12 mouse cellular contexts compared by ENCODE assay signal in the genomic region with DNA sequence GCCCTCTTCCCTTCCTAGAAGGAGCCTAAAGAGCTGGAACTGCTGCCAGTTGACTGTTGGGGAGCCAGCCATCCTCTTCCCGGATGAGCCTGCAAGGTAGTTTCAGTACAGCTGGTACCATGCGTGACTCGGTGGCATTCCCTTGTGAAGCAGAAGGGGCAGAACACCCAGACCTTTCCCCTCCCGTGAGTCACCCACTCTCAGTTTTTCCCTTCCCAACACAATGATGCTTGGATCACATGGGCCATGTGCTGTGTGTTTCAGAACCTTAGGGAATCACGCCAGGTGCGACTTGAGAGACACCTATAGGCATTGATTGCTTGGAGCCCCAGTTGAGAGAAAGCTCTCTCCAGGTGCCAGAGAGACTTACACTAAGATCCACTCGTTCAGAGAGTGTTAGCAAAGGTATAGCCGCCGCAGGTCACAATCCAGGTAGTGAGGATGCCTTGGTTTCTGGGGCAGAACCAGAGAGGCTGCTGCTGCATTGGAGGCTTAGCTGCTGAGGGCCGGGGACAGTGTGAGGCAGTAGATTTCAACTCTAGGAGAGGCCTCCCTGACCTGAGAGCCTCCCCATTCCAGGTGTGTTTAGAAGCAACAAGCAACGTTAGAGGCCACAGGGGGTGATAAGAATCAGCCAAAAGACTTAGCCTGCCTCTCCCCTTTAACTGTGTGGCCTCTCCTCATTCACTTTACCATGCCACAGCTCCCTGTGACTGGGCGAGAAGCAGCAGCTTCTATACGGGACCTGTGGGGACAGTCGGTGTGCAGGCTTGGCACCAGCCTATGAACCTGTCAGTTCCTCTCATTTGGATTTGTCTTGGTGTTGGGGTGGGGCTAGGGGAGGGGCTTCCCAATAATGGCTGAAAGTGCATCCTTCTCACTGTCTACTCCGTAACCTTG. TPM values are rescaled to one million over a fixed set of nuclear protein-coding genes. Genes with fewer than 3 reads are reported as not detected.
DNase-seq lines count a peak whose midpoint lies in the region; ATAC-seq and TF ChIP-seq lines count a peak whose summit lies in the region.
"Had no signal": no experiment of that assay in that cellular context is flagged by ENCODE, and none has a peak within 500 bp of the region (broad histone marks: within the 10 kb centered on the region; RNA-seq: fewer than 3 reads in every experiment).

No protein-coding gene starts in this region.

- no peak for ATAC-seq in heart, embryonic 16.5 days (replicated peaks; ENCODE audit: extremely low read depth, insufficient read depth, low FRiP score)

- no peaks in the 10 kb centered on the region for H3K27me3 ChIP-seq in heart, embryonic 16.5 days (ENCODE audit: control insufficient read depth, insufficient read depth, low read length)
- H3K27me3 ChIP-seq: limb, embryonic 12.5 days had no signal

- H3K79me2 ChIP-seq in macrophage (ENCODE audit: inconsistent target), result peaks cover 18% of the 10 kb centered on the region

- intact Hi-C loops in heart, postnatal 25 days (cut with DNase I), result no loop called here

- no peak for TF ChIP-seq POLR2A in bone marrow, adult 2 months (IDR thresholded peaks at IDR 0.05; ENCODE audit: borderline replicate concordance, control insufficient read depth, low read depth, low read length)

- peaks cover 55% of the 10 kb centered on the region for H3K4me1 ChIP-seq in heart, embryonic 16.5 days (ENCODE audit: control insufficient read depth, insufficient read depth, low read length)
- H3K4me1 ChIP-seq in bone marrow, adult 2 months (ENCODE audit: control insufficient read depth, insufficient read depth, low read length), result peaks cover 29% of the 10 kb centered on the region

- H3K4me3 ChIP-seq in heart, embryonic 16.5 days (ENCODE audit: low read length), result no peak overlapping the region
- H3K4me3 ChIP-seq in bone marrow, adult 2 months (replicated peaks; ENCODE audit: control insufficient read depth, low read depth, low read length), result no peak overlapping the region
- no peak overlapping the region for H3K4me3 ChIP-seq in macrophage (ENCODE audit: inconsistent target)
- H3K4me3 ChIP-seq: limb, embryonic 12.5 days; neural tube, embryonic 12.5 days had no signal

- H3K4me2 ChIP-seq in heart, embryonic 16.5 days (ENCODE audit: low read depth, low read length), result no peak overlapping the region

- no peak overlapping the region for H3K9ac ChIP-seq in heart, embryonic 16.5 days (ENCODE audit: low read length)
- H3K9ac ChIP-seq: limb, embryonic 12.5 days; neural tube, embryonic 12.5 days had no signal

- H3K36me3 ChIP-seq in heart, embryonic 16.5 days (ENCODE audit: control insufficient read depth, insufficient read depth), result peaks cover 7% of the 10 kb centered on the region; the same call in 1 of the 2 replicates
- H3K36me3 ChIP-seq in macrophage (ENCODE audit: inconsistent target), result no peaks in the 10 kb centered on the region; the same call in 1 of the 2 replicates

- WGBS in heart, embryonic 16.5 days, result 77% methylated on average over 15 of the region's 15 CpGs
- WGBS in bone marrow, adult 2 months, result 84% methylated on average over 15 of the region's 15 CpGs
- WGBS in macrophage (ENCODE audit: missing documents), result 97% methylated on average over 14 of the region's 15 CpGs

- H3K27ac ChIP-seq in heart, embryonic 16.5 days (ENCODE audit: low read length), result 0 out of 2 replicates have a peak overlapping the region, but pooled peaks have one; percentile 44
- H3K27ac ChIP-seq in bone marrow, adult 2 months (ENCODE audit: control insufficient read depth, insufficient read depth, low read depth, low read length, poor library complexity), result peak overlapping the region; percentile 67
- H3K27ac ChIP-seq in macrophage, result peak overlapping the region; percentile 82; the same call in 1 of the 2 replicates
- H3K27ac ChIP-seq: neural tube, embryonic 12.5 days had no signal

- DNase-seq in cerebellum, adult 9-10 months, result peak; percentile 59
- no peak for DNase-seq in cerebellum, adult 8-10 months
- DNase-seq in heart, postnatal 25 days (ENCODE audit: low spot score), result no peak
- no peak for DNase-seq in B cell, adult 2 months
- DNase-seq in adrenal gland, postnatal 25 days, result no peak
- DNase-seq: adrenal gland, postnatal 14 days; cerebellum, adult 2 months had no signal

- no peak for TF ChIP-seq CTCF in bone marrow, adult 2 months (IDR thresholded peaks at IDR 0.05; ENCODE audit: control insufficient read depth, insufficient read depth, low read length)

- H3K9me3 ChIP-seq in heart, embryonic 16.5 days (replicated peaks; ENCODE audit: control insufficient read depth, low read length), result no peaks in the 10 kb centered on the region
- H3K9me3 ChIP-seq: limb, embryonic 12.5 days; neural tube, embryonic 12.5 days had no signal

RNA-seq across cellular contexts. Expression of a gene that starts 50.9 kb away (rescaled TPM):
- 82.7 and 84.9 TPM in 2 replicates for polyA plus RNA-seq in heart, embryonic 16.5 days (2015; fragmentation: Nextera tagmentation; extraction: Ambion mirVana)
- 10 to 100 TPM; 54.2 to 58.4 TPM for total RNA-seq in heart, postnatal 25 days (2021)
- polyA plus RNA-seq in bone marrow, adult 2 months (2011; ENCODE audit: insufficient read depth, insufficient read length, low replicate concordance, missing spikeins), result 9.8 and 23.4 TPM in 2 replicates
- 100 to 1,000 TPM in 3 of 26 experiments, 10 to 100 TPM in 23; 27.2 to 136 (median 52.5) TPM for total RNA-seq in macrophage (2018; cell fraction: chromatin; rRNA removed)
- total RNA-seq in macrophage (2018; cell fraction: cytosol; rRNA removed), result 10 to 100 TPM; 35.4 to 59.1 (median 45.8) TPM
- 100 to 1,000 TPM in 3 of 26 experiments, 10 to 100 TPM in 23; 29.0 to 133 (median 49.8) TPM for total RNA-seq in macrophage (2018; cell fraction: nucleus; rRNA removed)
- polyA plus RNA-seq in macrophage (2018), result 37.4 to 133 TPM (median 109 TPM) in 3 replicates
- 138 and 168 TPM in 2 replicates for total RNA-seq in adrenal gland, postnatal 25 days (2021)

RNA-seq across cellular contexts. Expression of a gene that starts 51.5 kb away (rescaled TPM):
- polyA plus RNA-seq in heart, embryonic 16.5 days (2015; fragmentation: Nextera tagmentation; extraction: Ambion mirVana), result 35.5 and 35.7 TPM in 2 replicates
- total RNA-seq in heart, postnatal 25 days (2021), result 10 to 100 TPM; 44.8 to 66.4 TPM
- polyA plus RNA-seq in bone marrow, adult 2 months (2011; ENCODE audit: insufficient read depth, insufficient read length, low replicate concordance, missing spikeins), result 26.8 and 37.7 TPM in 2 replicates
- total RNA-seq in macrophage (2018; cell fraction: chromatin; rRNA removed), result 1,000 to 10,000 TPM in 8 of 26 experiments, 100 to 1,000 TPM in 14, 10 to 100 TPM in 4; 36.2 to 1,811 (median 533) TPM
- 1,000 to 10,000 TPM in 5 of 26 experiments, 100 to 1,000 TPM in 14, 10 to 100 TPM in 7; 20.0 to 1,690 (median 314) TPM for total RNA-seq in macrophage (2018; cell fraction: cytosol; rRNA removed)
- total RNA-seq in macrophage (2018; cell fraction: nucleus; rRNA removed), result 1,000 to 10,000 TPM in 9 of 26 experiments, 100 to 1,000 TPM in 14, 10 to 100 TPM in 3; 28.6 to 2,287 (median 592) TPM
- 10.8 to 29.7 TPM (median 28.3 TPM) in 3 replicates for polyA plus RNA-seq in macrophage (2018)
- total RNA-seq in adrenal gland, postnatal 25 days (2021), result 30.8 and 37.8 TPM in 2 replicates
